Mouse (Mus musculus) limb, embryonic 10.5 days (tissue): ENCODE results near the gene Dock4. TPM values are rescaled to one million over a fixed set of nuclear protein-coding genes. Genes with fewer than 3 reads are reported as not detected.

ENCODE experiments used
- DNase-seq: peaks from one replicate; pipeline ENCODE4 v3.0.0-alpha.2; 2017; ENCODE audit warnings: low spot score
- H3K27ac ChIP-seq: fragments of 300-500 bp; sonication (generic); 2 replicates; pipeline ENCODE4 v1.5.1; 2016; ENCODE audit warnings: mild to moderate bottlenecking
- H3K27me3 ChIP-seq: fragments of 300-500 bp; sonication (generic); 2 replicates; pipeline ENCODE4 v1.6.1; 2016; ENCODE audit warnings: low read depth, mild to moderate bottlenecking; ENCODE audit not compliant: poor library complexity, severe bottlenecking
- H3K36me3 ChIP-seq: fragments of 300-500 bp; sonication (generic); 2 replicates; pipeline ENCODE4 v1.6.1; 2016; ENCODE audit warnings: mild to moderate bottlenecking, moderate library complexity
- H3K4me1 ChIP-seq: fragments of 300-500 bp; sonication (generic); 2 replicates; pipeline ENCODE4 v1.6.1; 2016
- H3K4me3 ChIP-seq: fragments of 300-500 bp; sonication (generic); 2 replicates; pipeline ENCODE4 v1.5.1; 2016; ENCODE audit warnings: mild to moderate bottlenecking, moderate library complexity
- H3K9me3 ChIP-seq: fragments of 300-500 bp; sonication (generic); replicated peaks from 2 replicates; pipeline ENCODE4 v1.6.1; 2016; ENCODE audit warnings: mild to moderate bottlenecking
- WGBS: fragments of 180-500 bp; shearing (Covaris S2); methylation state at CpG from one replicate; pipeline ENCODE4 v1.1.7; 2016; 5-methylcytosine and 5-hydroxymethylcytosine counted together
- polyA plus RNA-seq: library from polyadenylated mRNA; unstranded; fragments of >200 nt; fragmentation: Nextera tagmentation; extraction: Ambion mirVana; gene quantifications from 2 replicates; pipeline ENCODE4 v1.2.1, GENCODE M21; 2016

Dock4 gene
- polyA plus RNA-seq, 1 experiment from 2014 or later = 18.8 TPM

DNA sequence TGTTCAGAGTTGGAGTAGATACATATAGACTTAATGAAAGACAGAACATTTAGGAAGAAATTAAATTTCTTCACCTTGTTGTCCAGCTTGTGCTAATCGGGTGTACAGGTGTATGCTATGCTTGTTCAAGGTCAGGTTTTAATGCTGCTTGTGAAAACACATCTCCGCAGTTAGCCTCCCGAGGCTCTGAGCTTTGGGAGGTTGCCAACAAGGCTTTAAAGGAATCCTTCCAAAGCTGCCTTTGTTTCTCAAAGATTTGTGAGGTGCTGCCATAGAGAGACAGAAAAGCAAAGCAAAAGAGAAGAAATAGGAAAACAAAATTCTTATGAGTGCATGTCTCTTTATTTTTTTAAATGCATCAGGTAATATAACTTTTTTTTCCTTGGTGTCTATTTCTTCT, 57.8 kb downstream of the Dock4 start:
- Histone ChIP-seq H3K27ac (no peak overlapping the region), H3K4me3 (no peak overlapping the region), H3K27me3 (no peaks in the 10 kb centered on the region), H3K9me3 (no peaks in the 10 kb centered on the region), H3K36me3 (no peaks in the 10 kb centered on the region), H3K4me1 (peaks cover 24% of the 10 kb centered on the region)
- 93% methylated on average over 3 of the region's 3 CpGs for WGBS
- no peak for DNase-seq

DNA sequence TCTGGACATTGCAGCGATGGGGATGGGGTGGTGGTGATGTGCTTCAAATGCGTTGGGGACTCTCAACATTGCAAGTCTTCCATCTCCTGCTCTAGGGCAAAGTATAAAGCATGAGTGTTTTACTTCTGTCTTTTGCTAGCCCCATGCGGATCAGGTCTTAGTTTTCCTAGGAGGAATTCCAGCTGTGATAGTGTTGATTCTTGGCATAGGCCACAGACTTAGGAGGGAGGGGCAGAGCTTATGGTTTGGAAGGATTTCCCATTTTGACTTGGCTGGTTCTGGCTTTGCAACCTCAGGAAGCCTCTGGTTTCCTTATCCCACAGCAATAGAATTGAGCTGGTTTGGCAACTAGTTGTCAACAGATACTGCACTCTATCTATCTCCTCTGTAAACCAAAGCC, 58.9 kb downstream of the Dock4 start:
- H3K4me1 ChIP-seq = peaks cover 14% of the 10 kb centered on the region
- H3K27ac ChIP-seq = no peak overlapping the region
- H3K36me3 ChIP-seq = no peaks in the 10 kb centered on the region
- no peaks in the 10 kb centered on the region for H3K9me3 ChIP-seq
- 91% methylated on average over 3 of the region's 3 CpGs for WGBS
- H3K4me3 ChIP-seq = no peak overlapping the region
- DNase-seq = no peak
- H3K27me3 ChIP-seq = no peaks in the 10 kb centered on the region

- no peak overlapping the region for H3K4me3 ChIP-seq
- H3K4me1 ChIP-seq = peaks cover 17% of the 10 kb centered on the region
- no peaks in the 10 kb centered on the region for H3K36me3 ChIP-seq
- H3K27ac ChIP-seq = no peak overlapping the region
- H3K9me3 ChIP-seq = no peaks in the 10 kb centered on the region
- WGBS = 89% methylated on average over 4 of the region's 4 CpGs
- no peak for DNase-seq
- H3K27me3 ChIP-seq = no peaks in the 10 kb centered on the region
These were observed 62.2 kb downstream of the Dock4 start for GRCm38 (mm10) chr12:40507823-40508390.

DNA sequence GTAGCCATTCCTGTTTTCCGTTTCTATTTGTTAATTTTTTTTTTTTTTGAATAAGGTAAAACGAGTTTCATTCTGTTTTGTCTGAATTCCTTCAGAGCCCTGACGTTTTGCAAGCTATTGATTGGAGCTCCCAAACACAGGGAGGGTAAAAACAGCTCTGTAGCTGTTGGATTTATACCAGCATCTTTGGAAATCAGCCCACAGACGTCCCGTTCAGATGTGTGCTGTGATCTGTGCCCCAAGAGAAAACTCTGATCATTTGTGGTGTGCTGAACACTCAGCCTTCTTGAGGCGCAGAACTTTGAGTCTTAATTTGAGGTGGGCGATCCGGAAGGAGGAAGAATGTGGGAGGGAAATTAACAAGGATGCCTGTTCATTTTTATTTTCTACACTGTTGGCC, 62.7 kb downstream of the Dock4 start:
- no peak overlapping the region for H3K4me3 ChIP-seq
- no peaks in the 10 kb centered on the region for H3K36me3 ChIP-seq
- DNase-seq = no peak
- WGBS = 73% methylated on average over 8 of the region's 8 CpGs
- H3K4me1 ChIP-seq = peaks cover 17% of the 10 kb centered on the region
- H3K27me3 ChIP-seq = no peaks in the 10 kb centered on the region
- H3K27ac ChIP-seq = no peak overlapping the region
- H3K9me3 ChIP-seq = no peaks in the 10 kb centered on the region

GRCm38 (mm10) chr12:40511643-40512369, 66.1 kb downstream of the Dock4 start:
- DNase-seq = no peak
- H3K4me1 ChIP-seq = peaks cover 11% of the 10 kb centered on the region
- H3K27ac ChIP-seq = no peak overlapping the region
- no peak overlapping the region for H3K4me3 ChIP-seq
- H3K9me3 ChIP-seq = no peaks in the 10 kb centered on the region
- 77% methylated on average over 8 of the region's 8 CpGs for WGBS
- H3K27me3 ChIP-seq = no peaks in the 10 kb centered on the region
- no peaks in the 10 kb centered on the region for H3K36me3 ChIP-seq

DNA sequence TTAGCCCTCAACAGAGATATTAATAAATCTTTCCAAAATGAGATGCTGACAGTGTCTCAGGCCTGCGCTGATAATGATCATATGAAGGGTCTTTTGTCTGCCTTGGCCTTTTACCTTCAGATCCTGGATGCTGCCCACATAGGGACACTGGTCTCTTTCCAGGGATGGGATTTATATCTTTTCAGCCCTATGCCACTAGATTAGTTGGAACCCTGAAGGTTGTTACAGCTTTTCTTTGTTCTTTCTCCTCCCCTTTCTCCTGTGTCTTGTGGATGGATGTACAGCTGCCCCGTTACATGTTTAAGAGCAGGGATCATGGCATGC, 66.6 kb downstream of the Dock4 start:
- no peaks in the 10 kb centered on the region for H3K36me3 ChIP-seq
- whole genome bisulfite sequencing = 89% methylated on average over 2 of the region's 2 CpGs

GRCm38 (mm10) chr12:40512994-40513393, 67.2 kb downstream of the Dock4 start:
- no peak overlapping the region for H3K27ac ChIP-seq
- WGBS = 87% methylated on average over 7 of the region's 7 CpGs
- H3K4me1 ChIP-seq = peaks cover 11% of the 10 kb centered on the region
- H3K27me3 ChIP-seq = no peaks in the 10 kb centered on the region
- H3K9me3 ChIP-seq = no peaks in the 10 kb centered on the region
- no peak for DNase-seq
- H3K36me3 ChIP-seq = no peaks in the 10 kb centered on the region
- no peak overlapping the region for H3K4me3 ChIP-seq

More for the DNA sequence above, 66.6 kb downstream of the Dock4 start:
- H3K4me1 ChIP-seq = peaks cover 11% of the 10 kb centered on the region
- no peak for DNase-seq
- no peak overlapping the region for H3K27ac ChIP-seq
- H3K4me3 ChIP-seq = no peak overlapping the region
- H3K27me3 ChIP-seq = no peaks in the 10 kb centered on the region
- H3K9me3 ChIP-seq = no peaks in the 10 kb centered on the region

- WGBS = 79% methylated on average over 6 of the region's 6 CpGs
- no peaks in the 10 kb centered on the region for H3K36me3 ChIP-seq
- no peak for DNase-seq
- H3K9me3 ChIP-seq = no peaks in the 10 kb centered on the region
- peaks cover 11% of the 10 kb centered on the region for H3K4me1 ChIP-seq
- no peak overlapping the region for H3K27ac ChIP-seq
- H3K27me3 ChIP-seq = no peaks in the 10 kb centered on the region
- H3K4me3 ChIP-seq = no peak overlapping the region
These were observed 68.3 kb downstream of the Dock4 start for GRCm38 (mm10) chr12:40514021-40514420.

DNA sequence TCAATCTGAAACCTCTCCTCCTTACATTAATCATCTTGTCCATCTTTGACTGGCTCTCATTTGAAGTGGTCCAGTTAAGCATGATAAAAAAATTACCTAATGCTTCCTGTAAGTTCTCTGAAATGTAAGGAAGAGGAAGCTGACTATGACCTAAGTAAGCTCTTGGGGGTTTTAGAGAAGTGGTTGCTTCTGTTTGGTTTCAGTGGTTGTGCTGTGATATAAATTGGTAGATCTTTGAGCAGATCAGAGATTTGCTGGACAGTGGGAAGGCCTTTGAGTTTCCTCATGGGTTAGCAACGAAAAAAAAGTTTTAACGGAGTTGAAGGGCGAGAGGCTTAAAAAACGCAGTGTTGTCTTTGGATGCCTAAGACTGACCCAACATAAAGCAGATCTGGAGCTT, 76.7 kb downstream of the Dock4 start:
- no peaks in the 10 kb centered on the region for H3K9me3 ChIP-seq
- H3K36me3 ChIP-seq = no peaks in the 10 kb centered on the region
- no peak for DNase-seq
- 92% methylated on average over 4 of the region's 4 CpGs for WGBS
- no peak overlapping the region for H3K27ac ChIP-seq
- no peaks in the 10 kb centered on the region for H3K4me1 ChIP-seq
- H3K27me3 ChIP-seq = no peaks in the 10 kb centered on the region
- no peak overlapping the region for H3K4me3 ChIP-seq

- Histone ChIP-seq H3K9me3 (no peaks in the 10 kb centered on the region), H3K4me1 (no peaks in the 10 kb centered on the region), H3K36me3 (no peaks in the 10 kb centered on the region), H3K27ac (no peak overlapping the region), H3K4me3 (no peak overlapping the region), H3K27me3 (no peaks in the 10 kb centered on the region)
- no peak for DNase-seq
- 91% methylated on average over 4 of the region's 4 CpGs for WGBS
These were observed 77.3 kb downstream of the Dock4 start for GRCm38 (mm10) chr12:40523020-40523419.

DNA sequence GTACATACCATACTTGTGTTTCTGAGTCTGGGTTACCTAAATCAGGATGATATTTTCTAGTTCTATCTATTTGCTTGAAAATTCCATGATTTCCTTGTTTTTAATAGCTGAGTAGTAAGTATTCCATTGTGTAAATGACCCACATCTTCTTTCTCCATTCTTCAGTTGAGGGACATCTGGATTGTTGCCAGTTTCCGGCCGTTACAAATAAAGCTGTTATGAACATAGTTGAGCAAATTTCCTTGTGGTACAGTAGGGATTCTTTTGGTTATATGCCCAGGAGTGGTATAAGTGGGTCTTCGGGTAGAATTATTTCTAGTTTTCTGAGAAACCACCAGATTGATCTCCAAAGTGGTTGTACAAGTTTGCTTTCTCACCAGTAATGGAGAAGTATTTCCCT, 79.3 kb downstream of the Dock4 start:
- no peak for DNase-seq
- Histone ChIP-seq H3K4me3 (no peak overlapping the region), H3K9me3 (no peaks in the 10 kb centered on the region), H3K27ac (no peak overlapping the region), H3K27me3 (no peaks in the 10 kb centered on the region), H3K4me1 (no peaks in the 10 kb centered on the region), H3K36me3 (no peaks in the 10 kb centered on the region)
- WGBS = 89% methylated on average over 3 of the region's 3 CpGs

DNA sequence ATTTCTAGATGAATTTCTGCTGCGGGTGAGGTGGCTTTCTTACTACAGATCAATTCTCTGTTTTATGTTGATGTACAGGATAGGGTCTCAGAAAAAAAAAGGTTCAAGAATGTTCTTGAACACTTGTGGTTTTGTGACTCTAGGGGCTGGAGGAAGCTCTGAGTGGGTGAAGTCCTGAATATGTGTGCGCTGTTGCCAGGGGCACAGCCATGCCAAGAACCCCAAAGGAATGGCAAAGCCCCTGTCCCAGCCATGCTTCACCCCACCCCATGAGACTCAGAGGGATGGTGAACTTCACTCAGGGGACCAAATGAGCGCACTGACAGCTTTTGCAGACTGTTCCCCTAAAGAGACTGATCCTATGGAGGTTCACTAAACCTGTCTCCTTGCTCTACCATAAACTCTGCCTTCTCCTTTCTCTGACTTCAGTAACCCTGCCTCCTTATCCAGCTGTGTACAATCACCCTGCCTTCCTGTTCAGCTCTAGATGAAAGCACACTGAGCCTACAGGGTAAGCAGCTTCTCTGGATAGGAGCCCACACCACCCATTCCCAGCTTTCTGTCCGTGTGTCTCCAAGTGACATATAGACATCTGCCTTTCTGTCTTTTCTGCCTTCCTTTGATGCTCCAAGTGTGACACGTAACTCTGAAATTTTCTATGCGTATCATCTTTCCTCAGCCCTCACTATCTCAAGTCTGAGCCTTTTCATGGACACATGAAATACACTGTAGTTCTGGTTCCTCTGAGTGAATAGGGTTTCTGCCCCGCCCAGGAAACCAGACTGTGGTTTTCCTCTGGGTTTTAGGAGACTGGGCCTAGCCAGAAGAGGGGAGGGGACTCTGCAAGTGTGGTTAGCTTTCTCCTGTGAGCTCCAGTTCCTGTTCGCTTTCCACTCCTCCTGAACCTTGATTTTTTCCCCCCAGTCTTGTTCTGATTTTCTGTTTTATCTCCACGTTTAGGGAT, 90.2 kb downstream of the Dock4 start:
- Histone ChIP-seq H3K36me3 (no peaks in the 10 kb centered on the region), H3K27ac (no peak overlapping the region), H3K4me3 (no peak overlapping the region), H3K27me3 (no peaks in the 10 kb centered on the region), H3K9me3 (no peaks in the 10 kb centered on the region), H3K4me1 (peaks cover 8% of the 10 kb centered on the region)
- no peak for DNase-seq
- 80% methylated on average over 9 of the region's 9 CpGs for WGBS

GRCm38 (mm10) chr12:40537826-40538225, 92.1 kb downstream of the Dock4 start:
- WGBS = 82% methylated on average over 1 of the region's 1 CpGs
- Histone ChIP-seq H3K27ac (no peak overlapping the region), H3K9me3 (no peaks in the 10 kb centered on the region), H3K4me1 (peaks cover 8% of the 10 kb centered on the region), H3K27me3 (no peaks in the 10 kb centered on the region), H3K4me3 (no peak overlapping the region), H3K36me3 (no peaks in the 10 kb centered on the region)
- no peak for DNase-seq
